Mouse (Mus musculus) heart, adult 11 months (tissue): Measurements from ENCODE around the gene Dnajb8.

Source experiments
- DNase-seq: peaks from one replicate; pipeline ENCODE4 v3.0.0; 2022

Dnajb8 gene

GRCm38 (mm10) chr6:88221968-88222367, at the start of gene Dnajb8:
Gene Dnajb8, plus strand, starts transcription at chr6:88222268.
- no peak for DNase-seq

- no peak for DNase-seq
Observed at GRCm38 (mm10) chr6:88174191-88174590, 47.9 kb upstream of the Dnajb8 start.

GRCm38 (mm10) chr6:88174676-88175075, 47.4 kb upstream of the Dnajb8 start:
- DNase-seq, result no peak

- no peak for DNase-seq
Observed at GRCm38 (mm10) chr6:88184671-88185070, 37.4 kb upstream of the Dnajb8 start.

- DNase-seq, result no peak
Observed at GRCm38 (mm10) chr6:88188148-88188547, 33.9 kb upstream of the Dnajb8 start.

- peak; percentile 98 for DNase-seq
Observed at GRCm38 (mm10) chr6:88189312-88190042, 32.6 kb upstream of the Dnajb8 start.

- no peak for DNase-seq
Observed at GRCm38 (mm10) chr6:88190043-88190309, 32.1 kb upstream of the Dnajb8 start.

- DNase-seq, result peak; percentile 91
Observed at GRCm38 (mm10) chr6:88190310-88191023, 31.6 kb upstream of the Dnajb8 start.

GRCm38 (mm10) chr6:88191024-88191365, 31.1 kb upstream of the Dnajb8 start:
- no peak for DNase-seq

- peak; percentile 87 for DNase-seq
Observed at GRCm38 (mm10) chr6:88191411-88192070, 30.5 kb upstream of the Dnajb8 start.

GRCm38 (mm10) chr6:88192756-88193155, 29.3 kb upstream of the Dnajb8 start:
- peak; percentile 71 for DNase-seq

GRCm38 (mm10) chr6:88193433-88194052, 28.5 kb upstream of the Dnajb8 start, which contains the start of gene Gata2:
Gene Gata2, plus strand, starts transcription at chr6:88193891.
- DNase-seq, result peak; percentile 96

- DNase-seq, result peak; percentile 93
Observed at GRCm38 (mm10) chr6:88194053-88194977, 27.8 kb upstream of the Dnajb8 start.

- peak; percentile 83 for DNase-seq
Observed at GRCm38 (mm10) chr6:88194978-88195325, 27.1 kb upstream of the Dnajb8 start.

GRCm38 (mm10) chr6:88196054-88196732, 25.9 kb upstream of the Dnajb8 start:
- DNase-seq, result peak; percentile 92

GRCm38 (mm10) chr6:88196733-88197312, 25.2 kb upstream of the Dnajb8 start:
- DNase-seq, result no peak

GRCm38 (mm10) chr6:88197313-88198069, 24.6 kb upstream of the Dnajb8 start:
- peak; percentile 97 for DNase-seq

- DNase-seq, result peak; percentile 99
Observed at GRCm38 (mm10) chr6:88198070-88198940, 23.8 kb upstream of the Dnajb8 start.

GRCm38 (mm10) chr6:88199001-88199717, 22.9 kb upstream of the Dnajb8 start:
- DNase-seq, result no peak
